Mouse (Mus musculus) spleen, embryonic (tissue): ENCODE results near the gene Bet1l.

Experiments used
- CTCF ChIA-PET: fragments of 350-600 bp; sonication (Branson Sonifier 250); formaldehyde crosslinking; loops from one replicate; lab custom pipeline; 2022; lab: Charles Lee

The Bet1l gene

DNA sequence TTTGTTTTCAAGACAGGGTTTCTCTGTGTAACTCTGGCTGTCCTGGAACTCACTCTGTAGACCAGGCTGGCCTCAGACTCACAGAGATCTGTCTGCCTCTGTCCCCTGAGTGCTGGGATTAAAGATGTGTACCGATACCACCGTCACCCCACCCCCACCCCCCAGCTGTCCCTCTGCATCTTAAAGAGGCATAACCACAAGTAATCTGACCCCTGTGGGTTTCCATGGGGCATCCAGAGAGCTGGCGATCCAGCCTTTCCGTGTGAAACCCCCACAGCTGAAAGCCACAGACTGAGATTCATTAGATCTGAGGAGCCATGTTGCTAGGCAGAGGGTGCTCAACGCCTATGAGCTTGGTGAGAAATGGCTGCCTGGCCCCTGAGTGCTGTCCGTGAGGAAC lies 2.6 kb upstream of the Bet1l start:
- CTCF ChIA-PET: no interaction called here

DNA sequence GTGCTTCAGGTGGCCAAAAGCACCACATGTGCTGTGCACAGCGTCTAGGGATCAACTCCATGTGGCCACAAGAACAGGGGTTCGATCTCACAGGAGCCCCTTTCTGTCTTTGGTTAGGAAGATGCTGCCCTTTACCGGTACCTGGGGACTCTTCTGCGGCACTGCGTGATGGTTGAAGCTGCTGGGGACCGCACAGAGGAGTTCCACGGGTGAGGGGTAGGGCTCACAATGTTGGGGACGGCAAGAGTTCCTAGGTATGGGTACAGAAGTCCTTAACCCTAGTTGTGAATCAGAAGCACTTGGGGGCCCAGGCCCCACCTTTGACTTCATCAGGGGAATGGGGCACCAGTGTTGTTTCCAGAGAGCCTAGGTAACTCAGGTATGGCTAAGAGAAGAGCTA lies 1.4 kb upstream of the Bet1l start:
- CTCF ChIA-PET: interaction anchor here (0.6 kb wide), 1 partner anchor 14 kb away, joined by 3 read pairs; no protein-coding TSS in a partner anchor

GRCm38 (mm10) chr7:140856785-140857549 lies 410 bp downstream of the Bet1l start, which contains the start of gene Ric8a:
Gene Ric8a, plus strand, starts transcription at chr7:140856957.
- CTCF ChIA-PET: no interaction called here

- CTCF ChIA-PET: no interaction called here
Measured at GRCm38 (mm10) chr7:140855860-140856784, 1.3 kb downstream of the Bet1l start, which contains the start of gene Gm45785. Gene Gm45785, minus strand, starts transcription at chr7:140856331.

DNA sequence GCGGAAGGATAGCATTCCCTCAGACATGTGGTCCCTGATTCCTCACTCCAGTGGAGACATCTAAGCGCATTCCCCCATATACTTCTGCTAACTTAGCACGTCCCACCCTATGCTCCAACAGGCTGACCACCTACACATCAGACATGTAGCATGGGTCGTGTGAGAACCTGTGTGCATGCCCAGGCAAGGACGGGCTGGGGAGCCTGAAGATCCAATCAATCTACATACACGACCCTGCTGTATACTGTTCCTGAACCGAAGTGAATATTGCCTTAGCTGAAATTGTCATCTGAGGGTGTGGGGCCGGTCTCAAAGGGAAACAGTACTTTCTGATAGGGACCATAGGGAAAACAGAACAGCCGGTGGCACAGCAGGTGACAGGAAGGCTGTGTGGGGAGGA lies 2.2 kb downstream of the Bet1l start:
- CTCF ChIA-PET: no interaction called here

DNA sequence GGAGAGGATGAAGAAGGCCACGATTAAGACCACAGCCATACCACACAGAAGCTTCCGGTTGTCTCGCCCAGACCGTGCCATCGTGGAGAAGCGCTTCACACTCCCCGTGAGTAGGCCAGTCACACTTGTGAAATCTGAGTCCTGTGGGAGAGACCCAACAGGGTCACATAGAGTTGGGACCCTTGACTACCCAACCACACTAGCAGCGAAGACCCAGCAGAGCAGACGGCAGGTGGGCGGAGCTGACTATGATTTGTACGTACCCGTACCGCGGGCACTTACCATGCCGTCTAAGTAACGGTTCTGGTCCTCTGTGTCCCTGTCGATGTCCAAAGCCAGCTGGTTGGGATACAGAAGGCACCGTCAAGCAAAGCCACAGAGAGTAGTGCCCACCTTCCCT lies 2.9 kb downstream of the Bet1l start:
- CTCF ChIA-PET: no interaction called here

- CTCF ChIA-PET: no interaction called here
Measured at GRCm38 (mm10) chr7:140853386-140853785, 4.0 kb downstream of the Bet1l start.

- CTCF ChIA-PET: no interaction called here
Measured at GRCm38 (mm10) chr7:140851916-140852315, 5.5 kb downstream of the Bet1l start.

DNA sequence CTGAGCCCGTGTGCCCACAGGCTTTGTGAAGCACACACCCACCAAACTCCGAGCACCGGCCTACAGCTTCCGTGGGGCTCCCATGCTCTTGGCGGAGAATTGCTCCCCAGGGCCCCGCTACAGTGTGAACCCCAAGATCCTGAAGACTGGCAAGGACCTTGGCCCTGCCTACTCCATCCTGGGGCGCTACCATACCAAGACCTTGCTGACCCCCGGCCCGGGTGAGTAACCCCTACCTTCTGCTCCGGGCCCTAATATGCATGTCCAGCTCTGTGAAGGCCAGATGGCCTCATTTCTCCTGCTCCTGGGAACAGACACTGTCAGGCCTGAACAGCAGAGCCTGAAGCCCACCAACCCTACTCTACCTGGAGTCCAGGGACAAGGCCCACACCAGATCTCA lies 8.8 kb downstream of the Bet1l start:
- CTCF ChIA-PET: interaction anchor here (2.1 kb wide), 1 partner anchor 200 kb away, joined by 8 read pairs; no protein-coding TSS in a partner anchor

GRCm38 (mm10) chr7:140847755-140848580 lies 9.4 kb downstream of the Bet1l start, which contains the start of gene Odf3:
Gene Odf3, plus strand, starts transcription at chr7:140847805.
- CTCF ChIA-PET: interaction anchor here (1.6 to 2.1 kb wide), 2 partner anchors 55 to 200 kb away, joined by 7 to 8 read pairs; no protein-coding TSS in a partner anchor

DNA sequence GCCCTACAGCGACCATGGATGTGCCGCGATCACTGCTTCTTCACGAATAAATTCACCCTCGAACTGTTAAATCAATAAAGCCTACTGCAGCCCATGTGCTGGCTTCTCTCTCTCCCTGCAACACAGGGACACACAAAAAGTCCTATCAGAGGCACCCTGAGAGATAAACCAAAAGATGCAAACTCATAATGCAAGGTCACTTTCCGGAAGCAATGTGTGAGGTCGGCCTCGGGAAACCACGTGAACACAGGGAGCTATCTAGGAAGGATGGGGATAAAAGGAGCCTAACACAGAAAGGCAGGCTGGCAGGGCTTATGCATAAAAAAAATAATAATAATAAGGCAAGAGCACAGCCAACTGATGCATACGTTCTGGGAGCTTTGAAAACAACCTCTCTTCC lies 10.7 kb downstream of the Bet1l start:
- CTCF ChIA-PET: interaction anchor here (1.6 to 2.1 kb wide), 2 partner anchors 56 to 202 kb away, joined by 7 to 8 read pairs; no protein-coding TSS in a partner anchor

DNA sequence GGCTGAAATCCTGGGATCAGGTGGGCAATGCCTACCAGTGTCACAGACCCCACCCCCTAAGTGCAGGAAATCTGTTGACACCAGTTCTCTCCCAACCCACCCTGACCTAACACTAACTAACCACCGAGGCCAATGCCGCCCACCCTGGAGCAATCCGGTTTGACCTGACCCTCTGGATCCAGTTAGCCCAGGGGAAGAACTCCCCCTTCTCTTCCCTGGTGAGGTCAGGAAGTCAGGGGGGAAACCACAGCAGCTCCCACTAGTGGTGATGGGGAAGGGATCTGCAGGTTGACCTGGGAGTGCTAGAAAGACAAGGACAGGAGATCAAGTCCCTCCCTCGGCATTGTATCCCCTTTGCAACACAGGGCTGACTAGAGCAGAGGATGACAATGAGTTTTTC lies 11.7 kb downstream of the Bet1l start:
- CTCF ChIA-PET: interaction anchor here (1.4 kb wide), 2 partner anchors 57 to 60 kb away, joined by 5 to 6 read pairs; no protein-coding TSS in a partner anchor

GRCm38 (mm10) chr7:140844905-140845665 lies 12.3 kb downstream of the Bet1l start, which contains the start of gene Scgb1c1:
Gene Scgb1c1, plus strand, starts transcription at chr7:140845547.
- CTCF ChIA-PET: interaction anchor here (0.6 to 1.4 kb wide), 4 partner anchors 14 to 61 kb away, joined by 3 to 10 read pairs (median 6); no protein-coding TSS in a partner anchor

DNA sequence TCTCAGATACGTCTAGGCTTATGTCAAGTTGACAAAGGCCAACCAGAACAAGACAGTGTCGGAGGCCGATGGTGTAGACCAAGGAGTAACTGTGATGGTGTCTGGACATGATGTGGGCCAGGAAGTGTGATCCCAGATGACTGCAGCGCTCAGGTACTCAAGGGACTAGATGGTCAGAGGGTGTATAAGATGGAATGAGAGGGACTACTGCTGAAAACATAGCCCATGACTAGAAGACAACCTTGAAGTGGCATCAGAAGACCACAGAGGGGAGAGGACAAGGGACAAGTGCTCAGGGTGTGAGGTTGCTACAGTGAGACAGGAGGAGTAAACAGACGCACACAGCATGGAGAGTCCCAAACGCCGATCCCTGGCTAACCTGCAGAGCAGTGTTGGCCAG lies 13.6 kb downstream of the Bet1l start:
- CTCF ChIA-PET: no interaction called here

DNA sequence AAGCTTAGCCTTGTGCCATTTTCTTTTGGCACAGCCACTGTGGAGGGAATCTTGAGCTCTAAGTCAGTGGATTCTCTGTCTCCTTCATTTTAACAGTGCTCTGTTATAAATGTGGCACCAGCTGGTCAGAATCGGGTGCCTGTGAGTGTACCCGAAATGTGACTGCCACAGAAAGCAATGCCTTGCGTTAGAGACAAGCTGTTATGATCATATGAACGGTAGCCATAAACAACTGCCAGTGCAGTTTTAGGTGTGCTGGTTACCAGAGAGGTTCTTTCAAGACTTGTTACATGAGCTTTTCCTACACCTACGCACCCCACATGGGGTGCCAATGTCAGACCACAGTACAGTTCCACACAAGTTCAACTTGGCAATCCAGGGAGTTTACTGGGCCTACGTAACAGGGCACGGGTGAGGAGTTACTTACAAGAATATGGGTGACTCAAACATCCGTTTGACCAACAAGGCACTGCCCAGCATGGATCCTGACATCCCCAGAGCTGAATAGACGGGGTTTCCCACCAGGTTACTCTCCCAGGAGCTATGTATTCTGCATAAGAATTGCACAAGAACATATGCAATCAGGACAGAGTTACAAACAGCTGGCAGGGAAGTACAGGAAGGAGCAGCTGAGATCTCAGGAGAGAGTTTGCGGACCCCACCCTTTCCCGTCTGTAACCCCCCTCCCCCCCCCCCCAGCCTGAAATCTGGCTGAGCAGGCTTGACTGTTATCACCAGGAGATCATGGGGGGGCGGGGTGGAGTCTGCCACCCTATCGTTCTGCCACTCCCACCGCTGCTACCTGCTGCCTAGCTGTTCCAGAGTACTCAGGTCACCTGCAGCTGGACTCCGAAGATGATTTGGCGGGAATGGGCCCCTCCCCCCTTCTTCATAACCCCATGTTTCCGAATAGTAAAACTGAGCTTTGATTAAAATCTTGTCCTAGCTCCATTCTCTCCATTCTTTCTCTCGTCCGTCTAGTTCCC lies 16.3 kb downstream of the Bet1l start:
- CTCF ChIA-PET: interaction anchor here (0.5 kb wide), 1 partner anchor 916 kb away, joined by 4 read pairs; no protein-coding TSS in a partner anchor

- CTCF ChIA-PET: no interaction called here
Measured at GRCm38 (mm10) chr7:140839556-140839955, 17.8 kb downstream of the Bet1l start.

DNA sequence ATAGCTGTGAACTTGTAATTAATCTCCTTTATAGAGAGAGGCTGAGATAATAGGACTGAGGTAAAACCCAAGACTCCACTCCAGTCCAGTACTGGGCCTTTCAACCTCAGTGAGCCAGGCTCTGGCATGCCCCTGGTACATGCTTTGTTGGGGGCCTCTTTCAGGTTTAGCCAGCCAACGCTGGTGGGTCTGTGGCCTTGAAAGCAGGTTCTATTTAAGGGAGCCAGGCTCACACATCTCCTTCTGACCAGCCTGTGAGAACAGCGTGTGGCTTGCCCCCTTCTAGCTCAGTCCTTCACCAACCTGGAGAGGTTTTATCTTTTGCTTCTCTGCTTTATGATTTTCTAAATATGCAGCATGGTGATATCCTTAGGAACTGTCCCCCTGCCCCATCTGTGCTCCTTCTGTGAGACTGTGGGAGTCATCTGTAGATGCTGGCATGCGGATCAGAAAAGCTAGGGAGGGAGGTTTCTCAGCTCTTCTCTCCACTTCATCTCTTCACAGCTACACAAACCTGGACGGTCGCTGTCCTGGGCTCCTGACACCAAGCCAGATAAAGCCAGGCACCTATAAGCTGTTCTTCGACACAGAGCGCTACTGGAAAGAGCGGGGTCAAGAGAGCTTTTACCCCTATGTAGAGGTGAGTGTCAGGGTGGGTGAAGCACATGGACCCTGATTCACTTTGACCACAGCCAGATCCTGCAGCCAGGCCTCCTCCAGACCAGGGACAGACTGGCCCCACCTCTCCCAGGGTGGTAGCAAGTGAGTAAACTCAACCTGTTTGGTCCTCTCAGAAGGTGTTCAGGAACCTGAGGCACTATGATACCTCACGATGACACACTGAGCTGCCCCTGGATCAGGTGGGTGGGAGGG lies 20.9 kb downstream of the Bet1l start:
- CTCF ChIA-PET: interaction anchor here (0.5 kb wide), 1 partner anchor 651 kb away, joined by 4 read pairs; no protein-coding TSS in a partner anchor

DNA sequence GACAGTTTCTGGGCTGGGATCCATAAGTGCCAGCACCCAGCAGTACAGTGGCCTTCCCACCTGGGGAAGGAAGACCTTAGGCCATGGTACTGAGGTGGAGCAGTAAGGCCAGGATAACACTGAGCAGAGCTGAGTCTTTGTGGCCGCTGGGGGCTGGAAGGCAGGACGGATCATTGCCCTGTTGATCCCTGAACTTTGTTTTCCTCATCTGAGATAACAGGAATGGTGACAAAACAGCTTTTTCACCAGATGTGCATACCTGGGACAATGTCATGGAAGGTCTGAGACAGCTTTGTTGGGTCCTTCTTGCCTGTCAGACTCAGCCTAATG lies 21.7 kb downstream of the Bet1l start:
- CTCF ChIA-PET: no interaction called here
